Mouse (Mus musculus) liver, embryonic 14.5 days (tissue): ENCODE data around the gene Hacl1. TPM values are rescaled to one million over a fixed set of nuclear protein-coding genes. Genes with fewer than 3 reads are reported as not detected.

ENCODE experiments used
- ATAC-seq: fragments of 200-750 bp; cut with Nextera tagmentation; 2 replicates; pipeline ENCODE4 v1.8.0; 2017; ENCODE audit warnings: moderate number of reproducible peaks, mild to moderate bottlenecking, moderate library complexity; ENCODE audit not compliant: insufficient read depth
- DNase-seq, 3 experiments: peaks; one replicate each; pipeline ENCODE4 v3.0.0-alpha.2; 2012 to 2013; ENCODE audit warnings: low read depth in 3 of 3, low spot score in 3 of 3
- H3K27ac ChIP-seq: fragments of 300-500 bp; sonication (generic); 2 replicates; pipeline ENCODE4 v1.5.1; 2014; ENCODE audit warnings: moderate library complexity, mild to moderate bottlenecking, control low read depth, inconsistent platforms
- H3K27me3 ChIP-seq: fragments of 300-500 bp; sonication (generic); 2 replicates; pipeline ENCODE4 v1.6.1; 2014; ENCODE audit warnings: mild to moderate bottlenecking, low read length, moderate library complexity; ENCODE audit not compliant: control insufficient read depth, insufficient read depth
- H3K36me3 ChIP-seq: fragments of 300-500 bp; sonication (generic); replicated peaks from 2 replicates; pipeline ENCODE4 v1.6.1; 2014; ENCODE audit warnings: low read depth; ENCODE audit not compliant: control insufficient read depth, insufficient read depth
- H3K4me1 ChIP-seq, 2 experiments: fragments of 200-500 bp in 1 of 2; fragments of 300-500 bp in 1 of 2; sonication (generic) in 1 of 2; replicated peaks; 2 replicates each; pipeline ENCODE4 v1.6.1; 2012 to 2014; ENCODE audit warnings: antibody characterized with exemption in 1 of 2, inconsistent platforms in 1 of 2, low read length in 1 of 2; ENCODE audit not compliant: control insufficient read depth in 2 of 2, insufficient read depth in 2 of 2
- H3K4me2 ChIP-seq: fragments of 300-500 bp; sonication (generic); 2 replicates; pipeline ENCODE4 v1.6.1; 2014; ENCODE audit warnings: low read depth, mild to moderate bottlenecking, control low read depth, moderate library complexity
- H3K4me3 ChIP-seq, 2 experiments: fragments of 200-500 bp in 1 of 2; fragments of 300-500 bp in 1 of 2; sonication (generic) in 1 of 2; 2 replicates each; pipeline ENCODE4 v1.5.1; 2012 to 2014; ENCODE audit warnings: low read depth in 2 of 2, low read length in 2 of 2, mild to moderate bottlenecking in 2 of 2, control low read depth in 1 of 2, inconsistent platforms in 1 of 2, moderate library complexity in 1 of 2; ENCODE audit not compliant: insufficient read depth in 1 of 2
- H3K9ac ChIP-seq: fragments of 300-500 bp; sonication (generic); replicated peaks from 2 replicates; pipeline ENCODE4 v1.6.1; 2014; ENCODE audit warnings: mild to moderate bottlenecking, control low read depth, moderate library complexity
- H3K9me3 ChIP-seq: fragments of 300-500 bp; sonication (generic); 2 replicates; pipeline ENCODE4 v1.6.1; 2016; ENCODE audit warnings: low read length, mixed read lengths; ENCODE audit not compliant: control insufficient read depth
- CTCF ChIP-seq: IDR thresholded peaks from 2 replicates; pipeline ENCODE4 v1.5.1; 2016; ENCODE audit warnings: antibody characterized with exemption, low read depth, control low read depth
- EP300 ChIP-seq: IDR thresholded peaks from 2 replicates; pipeline ENCODE4 v1.6.1; 2016; ENCODE audit warnings: antibody characterized with exemption, low read depth
- WGBS: fragments of 180-500 bp; shearing (Covaris S2); extraction: QIAGEN DNeasy Blood & Tissue Kit; methylation state at CpG from one replicate; pipeline ENCODE4 v1.1.7; 2014; ENCODE audit not compliant: insufficient replicate concordance; 5-methylcytosine and 5-hydroxymethylcytosine counted together
- polyA plus RNA-seq, 2 experiments: library from polyadenylated mRNA; depleted of rRNA in 1 of 2; stranded (reverse) in 1 of 2; unstranded in 1 of 2; fragments of >200 nt; fragmentation: Nextera tagmentation in 1 of 2; extraction: Ambion mirVana in 1 of 2; gene quantifications; 2 replicates each; pipeline versions ENCODE4 v1.2.1 to v1.2.3; 2012 to 2014

Gene Hacl1
- polyA plus RNA-seq, 2 experiments: 7.4 to 13.3 TPM

- H3K4me2 ChIP-seq: no peak overlapping the region
- ATAC-seq: no peak
- H3K9ac ChIP-seq: no peak overlapping the region
- no peaks in the 10 kb centered on the region for H3K9me3 ChIP-seq
- H3K4me1 ChIP-seq: no peaks in the 10 kb centered on the region
- H3K27me3 ChIP-seq: no peaks in the 10 kb centered on the region
- H3K27ac ChIP-seq: no peak overlapping the region
- H3K4me3 ChIP-seq: no peak overlapping the region
- 58% methylated on average over 9 of the region's 9 CpGs for WGBS
- DNase-seq: no peak
- TF ChIP-seq CTCF: no peak
- no peak for TF ChIP-seq EP300
- no peaks in the 10 kb centered on the region for H3K36me3 ChIP-seq
These were observed 84.4 kb downstream of the Hacl1 start for GRCm38 (mm10) chr14:31556526-31557260.

GRCm38 (mm10) chr14:31555963-31556434 is 85.1 kb downstream of the Hacl1 start:
- 62% methylated on average over 14 of the region's 14 CpGs for WGBS
- Histone ChIP-seq H3K27me3 (no peaks in the 10 kb centered on the region), H3K4me1 (no peaks in the 10 kb centered on the region), H3K4me2 (no peak overlapping the region), H3K9me3 (no peaks in the 10 kb centered on the region), H3K27ac (no peak overlapping the region), H3K36me3 (no peaks in the 10 kb centered on the region), H3K4me3 (no peak overlapping the region), H3K9ac (no peak overlapping the region)
- ATAC-seq (no peak), DNase-seq (no peak)
- TF ChIP-seq EP300: no peak
- TF ChIP-seq CTCF: no peak

- DNase-seq (no peak), ATAC-seq (no peak)
- Histone ChIP-seq H3K4me2 (no peak overlapping the region), H3K36me3 (no peaks in the 10 kb centered on the region), H3K9me3 (no peaks in the 10 kb centered on the region), H3K27me3 (no peaks in the 10 kb centered on the region), H3K4me3 (no peak overlapping the region), H3K27ac (no peak overlapping the region), H3K9ac (no peak overlapping the region), H3K4me1 (no peaks in the 10 kb centered on the region)
- WGBS: 62% methylated on average over 7 of the region's 7 CpGs
- TF ChIP-seq EP300 (no peak), CTCF (0 out of 2 replicates have a peak, but pooled peaks have one; percentile 20)
These were observed 86.1 kb downstream of the Hacl1 start for GRCm38 (mm10) chr14:31555021-31555420.

Other genes starting within 250 kb of the Hacl1 start
- 9.8 and 14.7 TPM in 2 replicates for gene Sh3bp5, start 205.2 kb downstream of the Hacl1 start, polyA plus RNA-seq (2012; rRNA removed)
- 6.4 and 6.9 TPM in 2 replicates for gene Sh3bp5, start 205.2 kb downstream of the Hacl1 start, polyA plus RNA-seq (2014; fragmentation: Nextera tagmentation; extraction: Ambion mirVana)
- gene Eaf1, start 146.9 kb downstream of the Hacl1 start, polyA plus RNA-seq (2012; rRNA removed): 23.0 and 30.3 TPM in 2 replicates
- gene Eaf1, start 146.9 kb downstream of the Hacl1 start, polyA plus RNA-seq (2014; fragmentation: Nextera tagmentation; extraction: Ambion mirVana): 20.9 and 23.1 TPM in 2 replicates
- 5.4 and 9.6 TPM in 2 replicates for gene Mettl6, start 146.2 kb downstream of the Hacl1 start, polyA plus RNA-seq (2012; rRNA removed)
- gene Mettl6, start 146.2 kb downstream of the Hacl1 start, polyA plus RNA-seq (2014; fragmentation: Nextera tagmentation; extraction: Ambion mirVana): 28.9 and 30.5 TPM in 2 replicates
- 0.02 and 0.04 TPM in 2 replicates for gene Colq, start 49.9 kb downstream of the Hacl1 start, polyA plus RNA-seq (2012; rRNA removed)
- 0.09 TPM in 1 of 2 replicates, not detected in the other for gene Colq, start 49.9 kb downstream of the Hacl1 start, polyA plus RNA-seq (2014; fragmentation: Nextera tagmentation; extraction: Ambion mirVana)
- gene Gm49387, start 408 bp downstream of the Hacl1 start, polyA plus RNA-seq (2012; rRNA removed): not detected in 2 replicates
- gene Gm49387, start 408 bp downstream of the Hacl1 start, polyA plus RNA-seq (2014; fragmentation: Nextera tagmentation; extraction: Ambion mirVana): 0.65 and 2.3 TPM in 2 replicates
- 7.6 and 12.9 TPM in 2 replicates for gene Btd, start 258 bp downstream of the Hacl1 start, polyA plus RNA-seq (2012; rRNA removed)
- gene Btd, start 258 bp downstream of the Hacl1 start, polyA plus RNA-seq (2014; fragmentation: Nextera tagmentation; extraction: Ambion mirVana): 8.8 and 8.9 TPM in 2 replicates
- gene Ankrd28, start 189.4 kb upstream of the Hacl1 start, polyA plus RNA-seq (2012; rRNA removed): 3.4 and 4.8 TPM in 2 replicates
- gene Ankrd28, start 189.4 kb upstream of the Hacl1 start, polyA plus RNA-seq (2014; fragmentation: Nextera tagmentation; extraction: Ambion mirVana): 3.1 and 3.8 TPM in 2 replicates